Mouse (Mus musculus): ENCODE data around the gene Csnk1d. TPM values are rescaled to one million over a fixed set of nuclear protein-coding genes. Genes with fewer than 3 reads are reported as not detected.

Csnk1d gene
- polyA plus RNA-seq, 1 experiment, result 11.4 TPM

GRCm38 (mm10) chr11:120961594-120961993 lies 29.5 kb downstream of the Csnk1d start:
- Histone ChIP-seq H3K27me3 (ENCODE audit: control insufficient read depth) (no peaks in the 10 kb centered on the region), H3K4me1 (ENCODE audit: control insufficient read depth) (peaks cover 31% of the 10 kb centered on the region), H3K9me3 (ENCODE audit: control insufficient read depth, low read length) (no peaks in the 10 kb centered on the region), H3K4me3 (replicated peaks) (no peak overlapping the region), H3K36me3 (ENCODE audit: control insufficient read depth) (peaks cover 100% of the 10 kb centered on the region)
- TF ChIP-seq GATA1 (IDR thresholded peaks at IDR 0.05; ENCODE audit: low read length) (no peak), TAL1 (IDR thresholded peaks at IDR 0.05; ENCODE audit: low read length) (no peak)

GRCm38 (mm10) chr11:120960248-120960647 lies 30.9 kb downstream of the Csnk1d start:
- no peak overlapping the region for H3K4me3 ChIP-seq (replicated peaks)
- no peaks in the 10 kb centered on the region for H3K27me3 ChIP-seq (ENCODE audit: control insufficient read depth)
- TF ChIP-seq GATA1 (IDR thresholded peaks at IDR 0.05; ENCODE audit: low read length), result no peak
- no peak for TF ChIP-seq TAL1 (IDR thresholded peaks at IDR 0.05; ENCODE audit: low read length)
- peaks cover 100% of the 10 kb centered on the region for H3K36me3 ChIP-seq (ENCODE audit: control insufficient read depth)
- peaks cover 36% of the 10 kb centered on the region for H3K4me1 ChIP-seq (ENCODE audit: control insufficient read depth)
- no peaks in the 10 kb centered on the region for H3K9me3 ChIP-seq (ENCODE audit: control insufficient read depth, low read length)

DNA sequence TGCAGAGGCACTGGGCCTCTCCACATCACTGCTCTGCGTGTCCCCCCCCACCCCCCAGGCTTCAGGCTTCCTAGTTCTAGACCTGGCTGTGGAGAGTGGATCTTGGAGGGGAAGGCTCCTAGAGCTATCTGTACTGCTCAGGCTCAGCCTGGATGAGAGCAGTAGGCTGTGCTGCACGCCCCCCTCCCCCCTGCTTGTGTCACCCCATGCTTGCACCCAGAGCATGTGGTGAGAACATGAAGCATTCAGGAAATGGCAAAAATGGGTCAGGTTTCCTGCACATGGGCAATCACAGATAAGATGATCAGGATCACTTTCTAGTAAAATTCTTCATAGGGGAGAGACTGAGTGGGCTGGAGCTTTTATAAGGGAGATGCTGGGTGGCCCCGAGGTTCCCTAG lies 31.6 kb downstream of the Csnk1d start:
- Histone ChIP-seq H3K4me1 (ENCODE audit: control insufficient read depth) (peaks cover 39% of the 10 kb centered on the region), H3K9me3 (ENCODE audit: control insufficient read depth, low read length) (no peaks in the 10 kb centered on the region), H3K36me3 (ENCODE audit: control insufficient read depth) (peaks cover 100% of the 10 kb centered on the region), H3K4me3 (replicated peaks) (no peak overlapping the region), H3K27me3 (ENCODE audit: control insufficient read depth) (no peaks in the 10 kb centered on the region)
- TF ChIP-seq TAL1 (IDR thresholded peaks at IDR 0.05; ENCODE audit: low read length) (no peak), GATA1 (IDR thresholded peaks at IDR 0.05; ENCODE audit: low read length) (no peak)

GRCm38 (mm10) chr11:120959066-120959465 lies 32.1 kb downstream of the Csnk1d start:
- TF ChIP-seq TAL1 (IDR thresholded peaks at IDR 0.05; ENCODE audit: low read length) (no peak), GATA1 (IDR thresholded peaks at IDR 0.05; ENCODE audit: low read length) (no peak)
- H3K36me3 ChIP-seq (ENCODE audit: control insufficient read depth), result peaks cover 100% of the 10 kb centered on the region
- peaks cover 44% of the 10 kb centered on the region for H3K4me1 ChIP-seq (ENCODE audit: control insufficient read depth)
- H3K27me3 ChIP-seq (ENCODE audit: control insufficient read depth), result no peaks in the 10 kb centered on the region
- H3K9me3 ChIP-seq (ENCODE audit: control insufficient read depth, low read length), result no peaks in the 10 kb centered on the region
- H3K4me3 ChIP-seq (replicated peaks), result no peak overlapping the region

DNA sequence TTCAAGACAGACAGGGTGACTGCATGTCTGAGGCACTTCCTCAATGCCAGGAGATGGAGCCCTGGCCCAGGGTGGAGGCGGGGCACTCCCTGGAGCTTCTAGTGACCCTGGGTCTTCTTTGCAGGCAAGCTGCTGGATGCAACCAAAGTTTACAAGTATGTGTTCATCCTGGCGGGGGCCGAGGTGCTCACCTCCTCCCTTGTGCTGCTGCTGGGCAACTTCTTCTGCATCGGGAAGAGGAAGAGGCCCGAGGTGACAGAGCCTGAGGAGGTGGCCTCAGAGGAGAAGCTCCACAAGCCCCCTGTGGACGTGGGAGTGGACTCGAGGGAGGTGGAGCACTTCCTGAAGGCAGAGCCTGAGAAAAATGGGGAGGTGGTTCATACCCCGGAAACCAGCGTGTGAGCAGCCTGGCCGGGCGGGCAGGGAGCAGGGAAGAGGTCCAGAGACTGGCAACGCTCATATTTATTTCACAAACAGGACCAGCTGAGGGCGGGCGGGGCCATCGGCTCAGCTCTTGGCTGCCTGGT lies 33.3 kb downstream of the Csnk1d start:
- Histone ChIP-seq H3K4me1 (ENCODE audit: control insufficient read depth) (peaks cover 56% of the 10 kb centered on the region), H3K4me3 (replicated peaks) (no peak overlapping the region), H3K27me3 (ENCODE audit: control insufficient read depth) (no peaks in the 10 kb centered on the region), H3K36me3 (ENCODE audit: control insufficient read depth) (peaks cover 97% of the 10 kb centered on the region), H3K9me3 (ENCODE audit: control insufficient read depth, low read length) (no peaks in the 10 kb centered on the region)
- TF ChIP-seq GATA1 (IDR thresholded peaks at IDR 0.05; ENCODE audit: low read length), result no peak
- TF ChIP-seq TAL1 (IDR thresholded peaks at IDR 0.05; ENCODE audit: low read length), result no peak

GRCm38 (mm10) chr11:120957052-120957451 lies 34.1 kb downstream of the Csnk1d start:
- Histone ChIP-seq H3K27me3 (ENCODE audit: control insufficient read depth) (no peaks in the 10 kb centered on the region), H3K4me1 (ENCODE audit: control insufficient read depth) (peaks cover 61% of the 10 kb centered on the region), H3K4me3 (replicated peaks) (no peak overlapping the region), H3K36me3 (ENCODE audit: control insufficient read depth) (peaks cover 97% of the 10 kb centered on the region), H3K9me3 (ENCODE audit: control insufficient read depth, low read length) (no peaks in the 10 kb centered on the region)
- no peak for TF ChIP-seq TAL1 (IDR thresholded peaks at IDR 0.05; ENCODE audit: low read length)
- TF ChIP-seq GATA1 (IDR thresholded peaks at IDR 0.05; ENCODE audit: low read length), result no peak

GRCm38 (mm10) chr11:120955701-120956100 lies 35.4 kb downstream of the Csnk1d start:
- Histone ChIP-seq H3K4me1 (ENCODE audit: control insufficient read depth) (peaks cover 74% of the 10 kb centered on the region), H3K9me3 (ENCODE audit: control insufficient read depth, low read length) (no peaks in the 10 kb centered on the region), H3K27me3 (ENCODE audit: control insufficient read depth) (no peaks in the 10 kb centered on the region), H3K36me3 (ENCODE audit: control insufficient read depth) (peaks cover 90% of the 10 kb centered on the region), H3K4me3 (replicated peaks) (no peak overlapping the region)
- TF ChIP-seq GATA1 (IDR thresholded peaks at IDR 0.05; ENCODE audit: low read length) (no peak), TAL1 (IDR thresholded peaks at IDR 0.05; ENCODE audit: low read length) (no peak)

- no peaks in the 10 kb centered on the region for H3K9me3 ChIP-seq (ENCODE audit: control insufficient read depth, low read length)
- peaks cover 77% of the 10 kb centered on the region for H3K4me1 ChIP-seq (ENCODE audit: control insufficient read depth)
- TF ChIP-seq TAL1 (IDR thresholded peaks at IDR 0.05; ENCODE audit: low read length) (no peak), GATA1 (IDR thresholded peaks at IDR 0.05; ENCODE audit: low read length) (no peak)
- peaks cover 83% of the 10 kb centered on the region for H3K36me3 ChIP-seq (ENCODE audit: control insufficient read depth)
- no peak overlapping the region for H3K4me3 ChIP-seq (replicated peaks)
- H3K27me3 ChIP-seq (ENCODE audit: control insufficient read depth), result peaks cover 4% of the 10 kb centered on the region
Observed at GRCm38 (mm10) chr11:120954936-120955335, 36.2 kb downstream of the Csnk1d start.

DNA sequence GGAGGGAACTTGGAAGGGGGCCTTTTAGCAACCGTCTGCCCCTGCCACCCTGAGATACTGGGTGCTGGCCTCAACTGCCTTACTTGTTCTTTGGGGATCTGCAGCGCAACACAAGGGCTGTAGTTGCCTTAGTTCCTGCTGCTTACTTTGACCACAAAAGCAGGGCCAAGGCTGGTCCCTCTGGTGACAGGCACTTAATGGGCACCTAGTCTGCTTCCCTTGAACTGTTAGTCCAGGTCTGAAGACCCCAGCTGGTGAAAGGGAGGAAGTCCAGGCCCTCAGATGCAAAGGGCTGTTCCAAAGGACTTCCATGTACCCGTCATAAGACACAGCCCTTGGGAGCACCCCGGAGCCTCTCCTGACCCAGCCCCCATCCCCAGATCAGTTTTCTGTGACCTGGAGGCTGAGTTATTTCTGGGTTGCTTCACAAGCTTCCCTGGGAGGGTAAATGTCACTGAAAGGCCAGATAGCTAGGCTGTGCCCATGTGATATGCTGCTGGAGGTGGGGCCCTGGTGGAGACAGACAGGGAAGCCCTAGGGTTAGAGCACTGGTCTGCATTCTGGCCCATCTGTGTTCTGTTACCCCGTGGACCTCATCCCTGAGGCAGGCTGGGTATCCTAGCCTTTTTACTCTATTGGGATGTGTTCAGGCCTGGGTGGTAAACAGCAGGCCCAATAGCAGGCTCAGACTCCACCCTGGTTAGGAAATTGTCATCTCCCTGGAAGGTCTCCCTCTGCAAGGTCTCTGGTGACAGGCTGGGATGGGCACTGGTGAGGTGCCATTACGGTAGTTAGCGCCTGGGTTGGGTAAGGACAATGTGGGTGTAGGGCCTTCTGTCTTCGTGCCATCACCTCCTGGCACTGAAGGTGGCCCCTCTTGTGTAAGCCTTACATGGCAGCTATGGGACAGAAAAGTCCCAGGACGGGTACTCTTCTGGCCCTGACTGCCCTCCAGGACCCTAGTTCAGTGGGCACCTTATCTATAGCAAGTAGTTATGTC lies 39.1 kb downstream of the Csnk1d start:
- Histone ChIP-seq H3K27me3 (ENCODE audit: control insufficient read depth) (peaks cover 33% of the 10 kb centered on the region), H3K9me3 (ENCODE audit: control insufficient read depth, low read length) (no peaks in the 10 kb centered on the region; the same call in 1 of the 2 replicates), H3K4me1 (ENCODE audit: control insufficient read depth) (peaks cover 87% of the 10 kb centered on the region), H3K4me3 (replicated peaks) (peak overlapping the region; percentile 73), H3K36me3 (ENCODE audit: control insufficient read depth) (peaks cover 54% of the 10 kb centered on the region)
- TF ChIP-seq TAL1 (IDR thresholded peaks at IDR 0.05; ENCODE audit: low read length) (no peak), GATA1 (IDR thresholded peaks at IDR 0.05; ENCODE audit: low read length) (no peak)
